Mouse (Mus musculus): ENCODE measurements at regions not wholly inside any gene's neighbourhood (a gene's known extent, or its start where the extent isn't known, plus 50 kb on each side); places are given as distances from the start of the nearest gene placed in this dataset.

DNA sequence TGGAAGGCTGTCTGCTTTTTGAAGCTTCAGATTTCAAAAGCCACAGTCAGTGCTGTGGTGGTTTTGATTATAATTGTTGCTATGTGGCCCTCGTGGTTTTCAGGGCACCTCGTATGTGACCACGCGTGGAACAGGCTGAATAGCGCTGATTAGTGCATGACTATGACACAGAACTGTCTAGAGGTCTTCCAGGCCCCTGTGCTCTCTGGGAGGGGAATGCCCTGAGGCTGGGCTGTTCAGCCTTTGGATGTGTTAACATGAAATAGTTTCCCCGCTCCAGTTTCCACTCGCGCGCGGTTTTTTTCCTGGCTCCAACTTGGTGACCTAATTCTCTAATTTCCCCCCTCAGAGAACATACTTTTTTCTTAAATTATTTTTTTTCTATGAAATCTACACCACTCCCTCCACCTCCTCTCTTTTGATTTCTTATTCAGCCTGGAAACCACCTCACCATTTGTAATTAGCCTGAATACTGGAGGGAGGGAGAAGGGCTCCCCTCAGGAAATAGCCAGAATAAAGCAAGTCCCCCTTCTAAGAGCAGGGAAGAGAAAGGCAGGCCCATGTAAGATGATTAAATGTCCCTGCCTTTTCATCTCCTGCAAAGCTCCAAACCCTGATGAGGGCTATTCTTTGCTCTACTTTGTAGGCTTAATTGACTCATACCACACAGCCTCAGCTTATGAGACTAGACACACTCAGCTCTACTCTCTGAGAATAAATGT lies 156.0 kb upstream of the Btg1 start:
- TF ChIP-seq CTCF (IDR thresholded peaks at IDR 0.05; ENCODE audit: extremely low read depth, insufficient read depth, low read length) = no peak
- no peak for TF ChIP-seq POLR2A (IDR thresholded peaks at IDR 0.05; ENCODE audit: extremely low read depth, insufficient read depth, low read length)
